Mouse (Mus musculus) heart, adult 2 months (tissue): ENCODE measurements around the gene Zfp932.

Experiments
- CTCF ChIP-seq: fragments of 200-600 bp; IDR thresholded peaks from 2 replicates; pipeline ENCODE4 v1.8.1; 2022; ENCODE audit warnings: antibody characterized with exemption, mild to moderate bottlenecking, moderate library complexity
- POLR2A ChIP-seq: fragments of 200-500 bp; IDR thresholded peaks from 2 replicates; pipeline ENCODE4 v1.6.1; 2011; ENCODE audit warnings: mild to moderate bottlenecking, low read depth, low read length, control low read depth; ENCODE audit not compliant: insufficient read depth

DNA sequence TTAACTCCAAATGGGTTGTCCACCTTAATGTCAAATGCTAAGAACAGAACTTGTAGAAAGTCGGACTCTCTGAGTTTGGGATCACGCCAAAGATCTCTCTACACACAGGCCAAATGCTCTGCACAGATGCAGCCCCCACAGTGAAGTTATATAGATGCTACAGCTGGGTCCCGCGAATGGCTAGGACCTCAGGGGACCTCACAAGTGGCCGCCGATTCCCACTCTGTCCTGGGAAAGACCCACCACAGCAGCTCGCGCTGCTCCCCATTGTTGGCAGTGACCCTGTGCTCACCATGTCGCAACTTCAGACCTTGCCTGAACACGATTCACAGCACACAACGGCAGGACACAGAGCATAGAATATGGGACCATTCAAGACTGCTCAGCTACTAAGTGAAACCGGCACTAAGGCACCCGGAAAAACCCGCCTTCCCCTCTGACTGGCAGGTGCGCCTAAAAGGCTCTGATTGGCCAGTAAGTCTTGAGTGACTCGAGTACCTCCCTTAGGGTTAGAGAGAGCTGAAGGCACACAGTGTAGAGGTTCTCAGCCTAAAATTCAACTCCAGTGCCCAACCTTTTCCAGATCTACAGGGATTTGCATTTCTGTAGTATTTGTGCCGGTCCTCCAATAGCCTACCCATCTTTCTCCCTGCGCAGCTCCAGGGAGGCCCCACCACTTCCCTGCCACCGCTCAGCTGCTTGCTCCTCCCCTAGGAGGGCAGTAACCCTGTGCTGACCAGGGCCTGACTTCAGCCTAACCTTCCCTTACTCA lies 61.5 kb downstream of the Zfp932 start:
- TF ChIP-seq CTCF (no peak), POLR2A (peak; percentile 58)
